Mouse (Mus musculus): ENCODE results near the gene Upk2.
"Not testable (repeated sequence)": the region's sequence is repeated elsewhere in the genome, so short reads cannot be mapped to it uniquely, and the experiment has no call there.

Upk2 gene

DNA sequence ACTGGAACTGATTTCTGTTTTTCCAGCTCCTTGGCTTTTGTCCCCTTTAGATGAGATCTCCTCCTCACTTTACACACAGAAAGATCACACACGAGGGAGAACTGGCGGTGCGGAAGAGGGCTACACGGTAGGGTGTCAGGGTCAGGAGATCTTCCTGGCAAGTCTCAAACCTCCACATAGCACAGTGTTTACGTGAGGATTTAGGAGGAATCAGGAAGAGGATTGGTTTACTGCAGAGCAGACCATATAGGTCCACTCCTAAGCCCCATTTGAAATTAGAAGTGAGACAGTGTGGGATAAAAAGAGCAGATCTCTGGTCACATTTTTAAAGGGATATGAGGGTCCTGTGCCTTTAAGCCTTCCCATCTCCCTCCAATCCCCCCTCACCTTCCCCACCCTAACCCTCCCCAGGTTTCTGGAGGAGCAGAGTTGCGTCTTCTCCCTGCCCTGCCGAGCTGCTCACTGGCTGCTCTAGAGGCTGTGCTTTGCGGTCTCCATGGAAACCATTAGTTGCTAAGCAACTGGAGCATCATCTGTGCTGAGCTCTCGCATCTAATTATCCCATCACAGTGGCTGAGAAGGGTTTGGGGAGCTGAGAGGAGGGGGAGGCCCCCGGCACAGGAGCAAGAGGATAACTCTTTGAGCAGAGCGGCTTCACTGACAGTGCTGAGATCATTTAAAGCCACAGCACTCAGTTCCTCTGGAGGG lies 2.4 kb upstream of the Upk2 start:
- Histone ChIP-seq H3K9me3 (ENCODE audit: low read length) (no peaks in the 10 kb centered on the region), H3K27me3 (ENCODE audit: insufficient read depth, low read length) (peaks cover 31% of the 10 kb centered on the region), H3K4me3 (replicated peaks; ENCODE audit: low read length) (no peak overlapping the region), H3K4me1 (replicated peaks; ENCODE audit: low read depth, low read length) (peaks cover 16% of the 10 kb centered on the region), H3K36me3 (ENCODE audit: insufficient read depth, low read length) (no peaks in the 10 kb centered on the region)
- TF ChIP-seq NANOG (IDR thresholded peaks at IDR 0.05; ENCODE audit: borderline replicate concordance, low read length) (no peak), CTCF (conservative IDR thresholded peaks at IDR 0.05; ENCODE audit: low read length) (no peak), POU5F1 (IDR thresholded peaks at IDR 0.05; ENCODE audit: borderline replicate concordance, low read length) (no peak)

GRCm38 (mm10) chr9:44454132-44454890 lies 465 bp downstream of the Upk2 start:
- H3K4me1 ChIP-seq (replicated peaks; ENCODE audit: low read depth, low read length), result peaks cover 16% of the 10 kb centered on the region
- H3K27me3 ChIP-seq (ENCODE audit: insufficient read depth, low read length), result peaks cover 19% of the 10 kb centered on the region
- H3K9me3 ChIP-seq (ENCODE audit: low read length), result no peaks in the 10 kb centered on the region
- TF ChIP-seq POU5F1 (IDR thresholded peaks at IDR 0.05; ENCODE audit: borderline replicate concordance, low read length), result no peak
- TF ChIP-seq CTCF (conservative IDR thresholded peaks at IDR 0.05; ENCODE audit: low read length), result peak; percentile 64
- peak overlapping the region; percentile 75 for H3K4me3 ChIP-seq (replicated peaks; ENCODE audit: low read length)
- H3K36me3 ChIP-seq (ENCODE audit: insufficient read depth, low read length), result no peaks in the 10 kb centered on the region

DNA sequence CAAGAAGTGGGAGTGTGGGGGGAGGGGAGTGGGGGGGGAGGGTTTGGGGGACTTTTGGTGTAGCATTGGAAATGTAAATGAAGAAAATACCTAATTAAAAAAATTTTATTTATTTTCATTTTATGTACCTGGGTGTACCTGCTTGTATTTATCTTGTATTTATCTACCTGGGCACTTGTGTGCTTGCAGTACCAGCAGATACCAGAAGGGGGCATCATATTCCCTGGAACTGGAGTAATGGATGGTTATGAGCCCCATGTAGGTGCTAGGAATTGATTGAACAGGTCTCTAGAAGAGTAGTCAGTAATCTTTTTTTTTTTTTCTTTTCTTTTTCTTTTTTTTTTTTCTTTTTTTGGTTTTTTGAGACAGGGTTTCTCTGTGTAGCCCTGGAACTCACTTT lies 4.4 kb downstream of the Upk2 start:
- peak; percentile 87 for TF ChIP-seq CTCF (conservative IDR thresholded peaks at IDR 0.05; ENCODE audit: low read length)
- TF ChIP-seq NANOG (IDR thresholded peaks at IDR 0.05; ENCODE audit: borderline replicate concordance, low read length), result no peak
- H3K4me3 ChIP-seq (replicated peaks; ENCODE audit: low read length), result no peak overlapping the region
- H3K9me3 ChIP-seq (ENCODE audit: low read length), result no peaks in the 10 kb centered on the region
- peaks cover 8% of the 10 kb centered on the region for H3K27me3 ChIP-seq (ENCODE audit: insufficient read depth, low read length)
- H3K4me1 ChIP-seq (replicated peaks; ENCODE audit: low read depth, low read length), result peaks cover 23% of the 10 kb centered on the region
- no peaks in the 10 kb centered on the region for H3K36me3 ChIP-seq (ENCODE audit: insufficient read depth, low read length)

DNA sequence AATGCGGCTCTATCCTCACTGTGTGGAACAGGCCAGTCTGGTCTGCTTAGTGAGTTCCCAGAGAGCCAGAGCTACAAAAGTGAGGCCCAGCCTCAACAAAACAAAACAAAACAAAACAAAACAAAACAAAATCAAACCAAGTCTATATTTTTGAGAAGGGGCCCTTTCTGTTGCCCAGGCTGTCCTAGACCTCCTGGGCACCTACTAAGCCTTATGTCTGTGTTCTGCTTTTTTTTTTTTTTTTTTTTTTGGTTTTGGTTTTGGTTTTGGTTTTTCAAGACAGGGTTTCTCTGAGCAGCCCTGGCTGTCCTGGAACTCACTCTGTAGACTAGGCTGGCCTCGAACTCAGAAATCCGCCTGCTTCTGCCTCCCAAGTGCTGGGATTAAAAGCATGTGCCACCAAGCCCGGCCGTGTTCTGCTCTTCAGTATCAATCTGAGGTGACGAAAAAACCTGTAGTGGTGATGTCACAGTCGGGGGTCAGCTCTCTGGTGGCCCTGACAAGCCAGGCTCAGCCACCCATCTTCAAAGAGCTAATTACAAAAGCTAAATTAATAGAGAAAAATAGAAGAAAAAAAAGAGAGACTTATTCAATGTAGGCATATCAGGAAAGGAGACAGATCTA lies 10.3 kb downstream of the Upk2 start:
- Histone ChIP-seq H3K4me1 (replicated peaks; ENCODE audit: low read depth, low read length) (peaks cover 35% of the 10 kb centered on the region), H3K27me3 (ENCODE audit: insufficient read depth, low read length) (peaks cover 13% of the 10 kb centered on the region)
- not testable (repeated sequence) for H3K9me3 ChIP-seq (ENCODE audit: low read length); H3K4me3 ChIP-seq (replicated peaks; ENCODE audit: low read length); H3K36me3 ChIP-seq (ENCODE audit: insufficient read depth, low read length)

GRCm38 (mm10) chr9:44440961-44441360 lies 13.8 kb downstream of the Upk2 start, which contains the start of gene Foxr1:
Foxr1 (minus strand) TSS chr9:44441136.
- peak within 1 kb of the TSS; percentile 68 for H3K4me3 ChIP-seq (replicated peaks; ENCODE audit: low read length)
- no peaks in the 10 kb centered on the region for H3K9me3 ChIP-seq (ENCODE audit: low read length)
- H3K27me3 ChIP-seq (ENCODE audit: insufficient read depth, low read length), result peaks cover 18% of the 10 kb centered on the region
- peaks cover 28% of the 10 kb centered on the region for H3K4me1 ChIP-seq (replicated peaks; ENCODE audit: low read depth, low read length)
- no peaks in the 10 kb centered on the region for H3K36me3 ChIP-seq (ENCODE audit: insufficient read depth, low read length)
- TF ChIP-seq POU5F1 (IDR thresholded peaks at IDR 0.05; ENCODE audit: borderline replicate concordance, low read length) (no peak), CTCF (conservative IDR thresholded peaks at IDR 0.05; ENCODE audit: low read length) (no peak), NANOG (IDR thresholded peaks at IDR 0.05; ENCODE audit: borderline replicate concordance, low read length) (no peak)

GRCm38 (mm10) chr9:44435747-44436146 lies 19.0 kb downstream of the Upk2 start:
- H3K36me3 ChIP-seq (ENCODE audit: insufficient read depth, low read length), result peaks cover 2% of the 10 kb centered on the region; the same call in 1 of the 2 replicates
- peaks cover 33% of the 10 kb centered on the region for H3K4me1 ChIP-seq (replicated peaks; ENCODE audit: low read depth, low read length)
- H3K4me3 ChIP-seq (replicated peaks; ENCODE audit: low read length), result peak overlapping the region; percentile 32; the same call in 1 of the 2 replicates
- TF ChIP-seq CTCF (conservative IDR thresholded peaks at IDR 0.05; ENCODE audit: low read length) (no peak), NANOG (IDR thresholded peaks at IDR 0.05; ENCODE audit: borderline replicate concordance, low read length) (no peak), POU5F1 (IDR thresholded peaks at IDR 0.05; ENCODE audit: borderline replicate concordance, low read length) (no peak)
- no peaks in the 10 kb centered on the region for H3K9me3 ChIP-seq (ENCODE audit: low read length)
- H3K27me3 ChIP-seq (ENCODE audit: insufficient read depth, low read length), result peaks cover 31% of the 10 kb centered on the region

DNA sequence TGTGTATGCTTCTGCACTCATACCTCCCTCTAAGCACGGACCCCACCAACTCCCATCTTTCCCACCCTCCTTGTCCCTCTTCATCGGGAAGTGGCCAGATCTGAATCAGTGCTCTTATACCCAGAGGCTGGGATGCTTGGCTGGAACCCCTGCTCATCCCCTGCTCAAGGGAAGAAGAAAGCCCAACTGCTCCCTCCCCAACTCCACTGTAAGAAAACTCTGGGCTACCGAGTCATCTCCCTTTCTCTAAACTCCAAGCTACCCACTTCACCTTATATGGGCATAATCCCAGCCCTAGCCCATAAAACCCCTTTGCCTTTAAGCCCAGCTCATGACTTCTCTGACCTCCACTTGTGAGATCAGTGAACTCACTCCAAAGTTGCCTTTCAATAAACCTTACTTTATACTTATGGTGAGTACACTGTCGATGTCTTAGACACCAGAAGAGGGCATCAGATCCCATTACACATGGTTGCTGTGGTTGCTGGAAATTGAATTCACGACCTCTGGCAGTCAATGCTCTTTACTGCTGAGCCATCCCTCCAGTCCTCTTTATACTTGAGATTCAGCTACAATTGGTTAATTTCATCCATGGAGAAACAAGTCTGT lies 22.1 kb downstream of the Upk2 start:
- peaks cover 6% of the 10 kb centered on the region for H3K36me3 ChIP-seq (ENCODE audit: insufficient read depth, low read length)
- peaks cover 28% of the 10 kb centered on the region for H3K4me1 ChIP-seq (replicated peaks; ENCODE audit: low read depth, low read length)
- no peaks in the 10 kb centered on the region for H3K9me3 ChIP-seq (ENCODE audit: low read length)
- no peak overlapping the region for H3K4me3 ChIP-seq (replicated peaks; ENCODE audit: low read length)
- peaks cover 16% of the 10 kb centered on the region for H3K27me3 ChIP-seq (ENCODE audit: insufficient read depth, low read length)
- TF ChIP-seq NANOG (IDR thresholded peaks at IDR 0.05; ENCODE audit: borderline replicate concordance, low read length) (no peak), POU5F1 (IDR thresholded peaks at IDR 0.05; ENCODE audit: borderline replicate concordance, low read length) (no peak), CTCF (conservative IDR thresholded peaks at IDR 0.05; ENCODE audit: low read length) (no peak)

- peaks cover 58% of the 10 kb centered on the region for H3K4me1 ChIP-seq (replicated peaks; ENCODE audit: low read depth, low read length)
- no peaks in the 10 kb centered on the region for H3K27me3 ChIP-seq (ENCODE audit: insufficient read depth, low read length)
- H3K4me3 ChIP-seq (replicated peaks; ENCODE audit: low read length), result peak overlapping the region; percentile 55
- H3K36me3 ChIP-seq (ENCODE audit: insufficient read depth, low read length), result peaks cover 12% of the 10 kb centered on the region
- no peaks in the 10 kb centered on the region for H3K9me3 ChIP-seq (ENCODE audit: low read length)
- TF ChIP-seq NANOG (IDR thresholded peaks at IDR 0.05; ENCODE audit: borderline replicate concordance, low read length) (no peak), CTCF (conservative IDR thresholded peaks at IDR 0.05; ENCODE audit: low read length) (no peak), POU5F1 (IDR thresholded peaks at IDR 0.05; ENCODE audit: borderline replicate concordance, low read length) (no peak)
These were observed 31.2 kb downstream of the Upk2 start for GRCm38 (mm10) chr9:44423576-44423975.
